Mouse (Mus musculus) adrenal gland, postnatal 25 days (tissue): Measurements from ENCODE around the gene Dclk2. TPM values are rescaled to one million over a fixed set of nuclear protein-coding genes. Genes with fewer than 3 reads are reported as not detected.

Source experiments
- DNase-seq: peaks from one replicate; pipeline ENCODE4 v3.0.0; 2021; ENCODE audit warnings: mixed read lengths
- total RNA-seq: library from RNA; stranded (reverse); gene quantifications from 2 replicates; pipeline ENCODE4 v1.2.3, GENCODE M21; 2021

Dclk2 gene
- total RNA-seq, 1 experiment from 2014 or later: 9.6 TPM

GRCm38 (mm10) chr3:86844804-86845481, 75.7 kb downstream of the Dclk2 start:
- DNase-seq: no peak

DNA sequence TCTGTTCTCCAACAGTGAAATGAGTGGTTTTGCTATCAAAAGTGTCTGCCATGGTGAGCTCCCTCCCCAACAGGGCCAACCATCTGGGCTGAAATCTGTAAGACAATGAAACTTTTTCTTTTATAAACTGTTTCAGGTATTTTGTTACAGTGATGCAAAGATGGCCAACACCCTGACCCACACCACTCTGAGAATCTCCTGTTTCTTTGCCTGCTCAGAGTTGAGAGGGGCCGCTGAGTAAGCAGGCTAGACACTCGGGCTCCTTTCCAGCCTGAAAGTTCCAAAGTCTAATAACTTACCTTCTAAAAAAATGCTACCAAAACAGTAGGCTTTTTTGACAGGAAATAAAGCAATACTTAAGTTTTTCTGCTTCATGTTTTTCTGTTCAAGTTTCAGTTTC, 78.2 kb downstream of the Dclk2 start:
- DNase-seq: no peak

DNA sequence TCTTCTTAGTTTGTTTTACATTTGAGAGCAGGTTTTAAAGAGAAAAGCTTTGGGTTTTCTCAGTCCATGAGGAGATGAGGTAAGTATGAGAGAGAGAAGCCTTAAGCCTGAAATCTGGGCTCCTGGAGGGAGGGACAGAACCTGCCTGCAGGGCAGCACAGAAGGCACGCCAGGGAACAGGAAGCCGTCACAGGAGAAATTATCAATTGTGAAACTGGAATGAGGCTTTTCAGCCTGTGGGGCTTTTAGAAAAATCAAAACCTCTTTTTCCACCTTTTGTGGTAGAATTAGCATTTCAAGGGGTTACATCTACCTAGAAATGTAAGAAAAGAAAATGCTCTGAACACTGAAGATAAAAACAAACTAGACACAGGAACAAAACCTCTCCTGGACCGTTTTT, 81.0 kb downstream of the Dclk2 start:
- DNase-seq: no peak

DNA sequence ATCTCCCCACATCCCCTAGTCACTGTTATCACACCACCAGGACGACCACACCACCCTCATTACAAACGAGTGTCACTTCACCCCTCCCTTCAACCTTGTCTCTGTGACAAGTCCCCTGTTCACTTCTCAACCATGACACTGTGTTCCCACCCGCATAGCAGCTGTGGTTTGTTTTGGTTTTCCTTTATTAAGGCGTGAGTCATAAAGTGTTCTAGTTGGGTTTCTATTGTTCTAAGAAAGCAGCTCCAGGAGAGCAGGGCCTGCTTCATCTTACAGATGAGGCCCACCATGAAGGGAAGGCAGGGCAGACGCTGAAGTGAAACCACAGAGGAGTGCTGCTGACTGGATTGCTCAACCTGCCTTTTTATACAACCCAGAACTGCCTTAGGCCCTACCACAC, 83.3 kb downstream of the Dclk2 start:
- no peak for DNase-seq

- no peak for DNase-seq
Observed at GRCm38 (mm10) chr3:86835180-86835579, 85.5 kb downstream of the Dclk2 start.

DNA sequence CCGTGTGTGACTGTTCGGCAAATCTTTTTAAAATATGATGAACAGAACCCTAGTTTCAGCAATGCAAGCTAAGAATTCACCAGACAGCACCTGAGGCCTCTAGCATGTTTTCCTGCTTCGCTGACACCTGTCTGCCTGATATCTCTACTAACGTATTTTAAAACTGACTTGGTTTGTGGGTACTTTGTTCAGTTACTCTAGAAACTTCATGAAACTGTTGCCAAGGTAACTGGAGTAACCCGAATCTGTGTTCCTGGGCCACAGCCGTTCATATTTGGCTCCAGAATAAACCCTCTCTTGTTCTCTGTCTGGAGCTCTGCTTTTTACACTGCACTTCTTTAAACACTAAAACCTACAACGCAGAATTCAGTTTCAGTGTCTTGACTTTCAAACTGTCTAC, 86.3 kb downstream of the Dclk2 start:
- DNase-seq: no peak

GRCm38 (mm10) chr3:86832591-86833267, 87.9 kb downstream of the Dclk2 start:
- no peak for DNase-seq

DNA sequence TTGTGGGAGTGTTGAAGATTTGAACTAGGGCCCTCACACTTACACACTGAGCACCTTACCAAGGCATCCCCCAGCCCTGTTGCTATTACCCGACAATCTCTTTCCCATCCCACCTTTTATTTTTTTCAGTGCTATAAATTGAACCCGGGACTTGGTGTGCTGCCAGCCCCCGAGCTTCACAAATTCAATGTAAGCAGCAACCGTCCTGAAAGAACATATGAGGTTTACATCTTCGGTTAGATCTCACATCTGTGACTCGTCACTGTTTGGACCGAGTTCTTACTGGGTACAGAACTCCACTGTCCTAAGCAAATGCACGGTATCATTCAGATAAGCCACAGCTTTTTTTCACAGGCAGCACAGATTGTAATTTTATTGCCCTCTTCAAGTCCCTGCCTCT, 88.5 kb downstream of the Dclk2 start:
- DNase-seq: no peak

DNA sequence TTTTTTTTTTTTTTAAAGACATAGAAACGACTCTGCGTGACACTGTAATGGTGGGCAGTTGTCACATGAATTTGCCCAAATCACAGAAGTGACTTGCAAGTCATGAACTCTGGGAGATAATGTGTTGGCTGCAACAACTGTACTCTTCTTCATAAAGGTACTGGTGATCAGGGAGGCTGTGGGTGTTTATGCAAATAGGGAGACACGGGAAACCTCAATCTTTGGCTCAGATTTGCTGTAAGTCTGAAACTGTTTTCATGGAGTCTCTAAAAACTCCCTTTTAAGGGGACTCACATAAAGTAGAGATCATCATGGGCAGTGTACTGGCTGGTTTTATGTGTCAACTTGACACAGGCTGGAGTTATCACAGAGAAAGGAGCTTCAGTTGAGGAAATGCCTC, 93.1 kb downstream of the Dclk2 start:
- DNase-seq: no peak

GRCm38 (mm10) chr3:86821383-86821782, 99.3 kb downstream of the Dclk2 start:
- DNase-seq: no peak

DNA sequence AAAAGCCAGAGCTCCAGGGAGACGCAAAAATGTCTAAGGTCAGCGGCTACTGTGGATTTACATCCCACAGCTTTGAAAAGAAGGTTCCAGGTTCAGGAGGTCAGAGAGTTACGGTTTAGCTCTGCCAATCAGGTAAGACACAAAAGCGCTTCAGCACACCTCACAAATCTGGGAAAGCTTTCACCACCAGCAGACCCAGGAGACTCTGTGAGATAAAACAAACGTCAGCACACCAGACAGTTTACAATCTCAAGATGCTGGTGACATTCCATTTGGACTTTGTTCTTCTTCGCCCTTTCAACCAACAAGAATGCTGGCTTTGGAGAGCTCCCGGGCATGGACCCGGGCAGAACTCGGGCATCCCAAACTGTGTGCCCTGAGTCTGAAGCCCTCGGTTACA, 100.3 kb downstream of the Dclk2 start:
- no peak for DNase-seq

DNA sequence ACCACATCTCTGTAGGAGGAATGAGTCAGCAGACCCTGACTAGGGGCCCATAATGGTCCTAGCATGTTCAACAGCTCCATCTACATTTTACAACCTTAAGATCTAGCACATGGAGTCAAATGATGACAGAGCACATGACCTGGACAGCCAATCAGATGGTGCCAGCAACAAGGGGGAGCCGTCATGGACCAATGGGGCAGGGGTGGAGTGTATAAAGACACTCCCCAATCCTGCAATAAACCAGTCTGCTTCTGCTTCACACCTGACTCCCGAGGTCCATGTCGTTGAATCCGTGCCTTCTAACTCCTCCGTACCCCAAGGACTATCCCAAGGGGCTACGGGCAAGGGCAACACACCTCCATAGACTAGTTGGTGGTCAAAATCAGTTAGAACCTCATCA, 101.3 kb downstream of the Dclk2 start:
- no peak for DNase-seq

GRCm38 (mm10) chr3:86818001-86818585, 102.6 kb downstream of the Dclk2 start:
- DNase-seq: no peak

DNA sequence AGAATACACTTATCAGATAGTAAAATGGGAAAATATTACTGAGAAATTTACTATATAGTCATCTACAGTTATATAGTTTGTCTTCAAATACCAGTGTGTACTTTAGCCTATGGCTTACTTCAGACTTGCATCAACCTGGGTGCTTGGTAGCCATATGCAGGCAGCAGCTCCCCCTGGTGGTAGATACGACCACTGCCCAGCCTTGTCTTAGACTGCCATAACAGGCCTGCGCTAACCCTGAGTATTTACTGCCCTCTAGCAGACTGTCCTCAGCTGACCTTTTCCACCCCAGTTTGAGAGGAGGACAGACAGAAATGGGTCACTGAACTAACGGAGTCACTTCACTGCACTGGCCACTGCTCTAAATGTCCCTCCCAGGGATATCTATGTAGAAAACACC, 108.0 kb downstream of the Dclk2 start:
- peak; percentile 80 for DNase-seq

GRCm38 (mm10) chr3:86810908-86811307, 109.7 kb downstream of the Dclk2 start:
- no peak for DNase-seq

GRCm38 (mm10) chr3:86809646-86810045, 111.0 kb downstream of the Dclk2 start:
- DNase-seq: no peak

DNA sequence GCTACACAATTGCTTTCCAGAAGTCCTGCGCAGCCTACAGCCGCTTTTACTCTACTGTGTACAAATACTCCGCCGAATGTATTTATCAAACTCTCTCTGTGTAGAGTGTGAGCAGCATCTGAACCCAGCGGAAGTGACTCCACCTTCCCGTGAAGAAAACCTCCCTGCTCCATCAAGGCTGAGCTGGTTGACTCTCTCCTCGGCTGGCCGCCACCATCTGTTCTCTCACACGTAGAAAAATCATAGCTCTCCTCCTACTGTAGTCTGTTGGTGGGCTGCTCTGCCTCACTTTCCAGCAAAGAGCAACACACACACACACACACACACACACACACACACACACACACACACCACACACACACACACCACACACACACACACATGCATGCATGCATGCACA, 111.5 kb downstream of the Dclk2 start:
- no peak for DNase-seq

GRCm38 (mm10) chr3:86807750-86808467, 112.7 kb downstream of the Dclk2 start:
- DNase-seq: peak; percentile 41

DNA sequence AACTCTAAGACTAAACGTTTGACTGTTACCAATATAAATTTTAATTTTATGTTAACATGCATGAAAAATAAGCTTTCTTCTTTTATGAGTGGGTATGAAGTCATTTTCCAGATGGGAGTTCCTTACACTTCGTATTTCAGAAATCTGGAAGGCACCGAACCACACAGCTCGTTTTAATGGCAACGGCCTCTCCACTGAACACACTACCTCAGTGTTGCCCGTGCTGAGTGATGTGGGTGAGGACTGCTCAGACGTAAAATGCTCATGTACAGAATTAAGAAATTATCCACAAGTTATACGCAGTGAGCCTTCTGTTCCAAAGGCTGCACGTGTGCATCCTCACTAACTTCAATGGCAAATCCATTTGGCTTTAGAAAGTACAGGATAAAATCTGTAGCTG, 113.8 kb downstream of the Dclk2 start:
- DNase-seq: no peak

- DNase-seq: no peak
Observed at GRCm38 (mm10) chr3:86804265-86804664, 116.4 kb downstream of the Dclk2 start.

DNA sequence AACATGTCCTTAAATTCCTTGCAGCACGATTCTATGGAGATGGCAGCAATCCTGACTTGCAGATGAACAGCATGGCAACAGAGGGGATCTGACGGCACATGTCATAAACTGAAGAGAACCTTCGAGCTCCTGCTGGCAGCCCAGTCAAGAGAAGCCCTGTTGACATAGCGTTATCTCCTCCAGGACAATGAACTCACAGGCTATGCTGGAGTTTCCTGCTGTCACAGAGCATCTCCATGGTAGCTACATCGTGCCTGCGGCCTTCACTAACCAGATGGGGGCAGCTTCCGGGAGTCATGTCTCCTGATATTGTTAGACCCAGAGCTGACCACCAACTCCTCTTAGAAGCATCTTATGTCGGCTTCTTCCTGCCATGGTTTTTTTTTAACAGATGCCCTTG, 117.8 kb downstream of the Dclk2 start:
- DNase-seq: no peak

DNA sequence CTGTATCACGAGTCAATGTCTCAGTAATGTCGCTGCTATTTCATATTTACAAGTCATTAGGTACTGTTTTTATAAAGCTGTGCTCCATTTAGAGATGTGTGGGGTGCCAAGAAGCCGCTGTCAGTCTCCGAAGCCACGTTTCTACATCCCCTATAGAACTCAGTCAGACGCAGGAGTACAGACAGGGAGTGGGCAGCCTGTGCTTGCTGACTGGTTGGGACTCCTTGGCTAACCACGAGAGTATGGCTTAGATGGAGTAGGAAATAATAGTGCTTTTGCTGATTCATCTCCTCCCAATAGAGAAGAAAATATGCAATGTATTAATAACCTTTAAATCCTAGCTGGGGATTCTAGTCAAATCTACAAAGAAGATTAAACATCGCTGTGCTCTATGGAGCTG, 119.8 kb downstream of the Dclk2 start:
- no peak for DNase-seq

DNA sequence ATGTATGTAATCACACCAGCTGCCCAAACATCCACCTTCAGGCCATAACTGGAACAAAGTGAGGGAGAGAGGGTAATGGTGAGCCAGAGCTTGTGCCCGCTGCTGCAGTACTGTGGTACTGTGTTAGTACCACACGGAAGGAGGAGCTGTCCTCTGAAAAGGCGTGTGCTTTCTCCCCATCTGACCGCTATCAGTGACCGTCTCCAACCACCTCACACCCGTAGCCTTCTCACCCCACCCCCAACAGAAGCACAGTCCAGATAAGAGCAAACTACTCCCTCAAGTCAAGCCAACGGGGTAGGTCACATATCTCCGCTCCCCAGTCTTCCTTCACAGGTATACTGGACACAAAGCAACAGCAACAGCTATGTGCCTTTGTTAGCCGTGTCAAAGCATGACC, 121.6 kb downstream of the Dclk2 start:
- no peak for DNase-seq
